Mouse (Mus musculus): ENCODE results near the gene Faf2. TPM values are rescaled to one million over a fixed set of nuclear protein-coding genes. Genes with fewer than 3 reads are reported as not detected.

Faf2 gene
- 10 to 100 TPM; 46.1 to 63.6 TPM for total RNA-seq (2021)

DNA sequence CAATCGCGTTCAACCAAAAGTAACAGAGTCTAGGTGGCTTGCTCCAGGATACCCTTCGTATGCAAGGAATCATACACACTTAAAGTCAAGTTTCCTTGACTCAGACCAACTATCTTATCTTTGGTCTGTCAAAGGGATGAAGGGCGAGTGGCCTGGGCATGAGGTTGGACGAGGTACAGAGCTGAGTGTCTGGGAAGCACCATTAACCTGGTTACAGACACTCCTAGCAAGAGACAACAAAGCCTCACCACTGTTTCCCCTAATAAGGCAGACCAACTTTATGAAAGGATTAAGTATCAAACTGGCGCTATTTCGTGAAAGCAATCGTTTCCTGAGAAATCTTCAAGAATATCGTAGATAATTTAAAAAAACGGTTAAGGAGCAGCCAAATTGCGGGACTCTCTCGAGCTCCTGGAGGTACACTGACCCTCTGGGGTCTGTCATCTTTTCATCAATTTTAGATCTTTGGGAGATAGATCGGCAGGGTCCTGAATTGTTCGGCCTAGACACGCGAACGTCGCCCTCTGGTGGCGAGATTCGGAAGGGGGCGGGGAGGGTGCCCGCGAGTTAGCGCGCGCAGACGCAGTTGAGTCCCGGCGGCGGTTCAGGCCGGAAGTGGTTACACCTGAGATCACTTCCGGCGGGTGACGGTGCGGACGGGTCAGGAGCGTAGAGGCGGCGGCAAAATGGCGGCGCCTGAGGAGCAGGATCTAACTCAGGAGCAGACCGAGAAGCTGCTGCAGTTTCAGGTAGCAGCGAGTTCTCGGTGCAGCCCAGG lies at the start of gene Faf2:
Faf2 (plus strand) TSS at position 630 of the 778 bp plus-strand sequence.
- intact Hi-C loops (cut with DNase I): loop anchor here (1.0 kb wide), 2 partner anchors 11 to 31 kb away; partner anchors contain the start of genes Higd2a and Nop16
- DNase-seq (ENCODE audit: low spot score in 2 of 2): peak; percentile 96 to 99

DNA sequence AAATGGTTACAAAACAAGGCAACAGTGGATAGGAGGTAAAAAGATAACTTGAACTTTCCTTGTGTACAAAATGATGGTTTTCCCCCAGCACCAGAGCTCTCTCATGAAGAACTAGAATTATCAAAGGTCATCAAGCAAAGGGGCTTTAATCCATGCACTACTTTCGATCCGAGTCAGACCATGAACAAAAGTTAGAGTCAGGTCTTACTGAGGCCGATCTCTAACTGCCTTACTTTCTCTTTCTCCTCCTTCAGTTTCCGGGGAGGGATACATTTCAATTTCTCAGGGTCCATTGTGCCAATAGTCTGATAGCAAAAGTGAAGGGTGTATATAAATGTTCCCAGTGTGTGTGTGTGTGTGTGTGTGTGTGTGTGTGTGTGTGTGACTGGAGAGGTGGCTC lies 49.0 kb upstream of the Faf2 start:
- intact Hi-C loops (cut with DNase I): no loop called here
- DNase-seq (ENCODE audit: low spot score in 2 of 2): no peak

DNA sequence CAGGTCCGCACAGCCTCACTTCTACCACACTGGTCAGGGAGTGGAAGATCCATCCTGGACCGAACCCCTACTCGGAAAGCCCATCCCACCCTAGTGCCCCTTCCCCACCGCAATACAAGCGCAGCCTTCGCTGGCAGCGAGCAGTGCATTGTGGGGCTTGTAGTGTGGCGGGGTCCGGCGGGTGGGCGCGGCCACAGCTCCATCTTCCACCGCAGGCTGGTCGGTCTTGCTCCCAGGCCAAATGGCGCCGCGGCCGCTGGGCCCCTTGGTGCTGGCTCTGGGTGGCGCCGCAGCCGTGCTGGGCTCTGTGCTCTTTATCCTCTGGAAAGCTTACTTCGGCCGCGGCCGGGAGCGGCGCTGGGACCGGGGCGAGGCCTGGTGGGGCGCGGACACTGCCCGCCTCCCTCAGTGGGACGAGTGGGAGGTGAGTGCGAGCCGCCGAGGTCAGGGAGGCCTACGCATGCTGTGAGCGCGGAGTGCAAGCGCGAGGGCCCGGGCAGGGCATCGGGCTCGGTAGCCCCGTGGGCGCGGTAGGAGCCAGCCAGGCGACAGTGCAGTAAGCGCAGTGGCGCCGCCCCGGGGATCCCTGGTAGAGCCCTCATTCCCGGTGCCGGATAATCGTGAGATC lies 46.6 kb upstream of the Faf2 start, which contains the start of gene Arl10:
Arl10 (plus strand) TSS at position 162 of the 628 bp plus-strand sequence.
- peak; percentile 80 for DNase-seq (ENCODE audit: low spot score in 2 of 2)
- intact Hi-C loops (cut with DNase I): no loop called here

DNA sequence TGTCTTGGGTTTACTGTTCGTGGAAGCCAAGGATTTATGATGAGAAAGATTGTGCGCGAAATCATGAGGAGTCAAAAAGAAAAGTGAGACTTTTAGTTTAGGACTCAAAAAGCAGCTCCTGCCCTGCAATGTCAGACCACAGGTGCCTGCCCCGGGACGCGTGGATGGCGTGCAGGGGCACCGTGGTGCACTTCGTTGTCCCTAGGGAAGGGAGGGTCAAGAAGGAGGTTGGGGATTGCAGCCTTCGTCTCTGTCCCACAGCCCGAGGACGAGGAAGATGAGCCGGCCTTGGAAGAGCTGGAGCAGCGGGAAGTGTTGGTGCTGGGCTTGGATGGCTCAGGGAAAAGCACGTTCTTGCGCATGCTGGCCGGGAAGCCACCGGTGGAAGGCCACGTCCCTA lies 46.1 kb upstream of the Faf2 start:
- intact Hi-C loops (cut with DNase I): no loop called here
- no peak for DNase-seq (ENCODE audit: low spot score in 2 of 2)

DNA sequence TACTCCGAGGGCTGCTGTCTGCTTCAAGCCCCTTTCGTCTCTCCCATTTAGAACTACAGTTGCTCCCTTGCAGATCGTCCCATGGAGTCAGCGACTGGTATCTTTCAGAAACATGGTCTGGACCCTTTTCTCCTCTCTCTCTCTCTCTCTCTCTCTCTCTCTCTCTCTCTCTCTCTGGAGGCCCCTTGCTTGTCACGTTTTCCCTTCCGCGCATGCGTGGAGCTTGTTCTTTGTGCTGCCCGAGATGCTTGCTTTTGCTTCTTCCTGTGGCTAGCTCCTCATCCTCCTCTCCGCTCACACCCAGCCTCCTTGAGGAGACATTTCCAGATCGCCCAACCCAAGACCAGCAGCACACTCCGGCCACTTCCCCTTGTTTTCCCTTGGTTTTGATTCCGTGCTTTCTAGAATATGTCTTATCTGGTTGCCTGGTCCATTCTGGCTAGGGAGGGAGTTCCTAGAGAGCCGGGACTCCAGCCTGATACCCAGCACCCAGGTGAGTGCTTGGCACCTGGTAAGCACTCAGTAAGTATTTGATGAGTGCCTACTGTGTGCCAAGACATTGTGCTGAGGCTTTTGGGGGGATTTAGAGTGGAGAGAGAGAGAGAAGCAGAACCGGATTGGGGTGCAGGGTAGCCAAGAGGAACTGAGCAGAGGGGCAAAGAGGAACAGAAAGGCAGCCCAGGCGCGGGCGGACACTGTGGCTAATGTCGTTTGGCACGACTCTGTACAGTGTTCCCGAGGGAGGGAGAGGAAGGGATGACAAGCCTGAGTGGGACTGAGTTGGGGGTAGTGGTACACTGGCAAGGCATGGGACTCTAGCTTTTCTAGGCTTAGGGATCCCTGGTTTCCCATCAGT lies 43.7 kb upstream of the Faf2 start:
- intact Hi-C loops (cut with DNase I): no loop called here
- DNase-seq (ENCODE audit: low spot score in 2 of 2): no peak

DNA sequence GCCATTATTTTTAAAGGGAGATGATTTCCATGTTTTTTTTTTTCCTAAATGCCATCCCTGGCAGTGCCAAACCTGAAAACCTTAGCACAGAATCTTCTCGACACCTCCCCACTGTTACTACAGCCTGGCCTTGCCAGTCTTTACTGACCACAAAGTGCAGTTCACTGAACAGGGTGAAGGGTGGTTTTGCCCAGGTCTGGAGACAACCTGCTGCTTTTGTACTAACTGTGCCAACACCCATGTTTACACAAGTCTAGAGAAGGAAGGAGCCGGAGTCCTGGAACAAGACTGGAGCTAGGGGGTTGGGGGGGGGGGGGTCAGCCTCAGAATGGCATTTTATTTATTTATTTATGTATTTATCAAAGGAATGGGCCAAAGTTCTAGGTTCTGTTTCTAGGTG lies 40.2 kb upstream of the Faf2 start:
- intact Hi-C loops (cut with DNase I): no loop called here
- DNase-seq (ENCODE audit: low spot score in 2 of 2): no peak

DNA sequence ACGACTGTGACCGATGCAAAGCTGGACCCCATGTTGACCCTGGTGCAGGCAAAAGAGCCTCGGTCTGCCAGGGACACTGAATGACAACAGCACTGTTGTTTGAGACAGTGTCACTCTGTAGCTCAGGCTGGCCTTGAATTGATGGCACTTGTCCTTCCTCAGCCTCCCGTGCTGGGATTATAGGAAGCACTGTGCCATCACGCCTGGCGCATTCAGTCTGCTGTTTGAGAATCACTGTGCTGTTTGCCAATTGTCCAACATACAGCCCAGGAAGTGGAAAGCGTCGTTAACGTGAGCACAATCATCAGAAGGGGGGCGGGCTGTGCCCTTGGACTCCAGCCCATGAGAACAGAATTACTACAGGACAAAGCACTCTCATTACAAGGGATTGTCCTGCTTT lies 39.5 kb upstream of the Faf2 start:
- DNase-seq (ENCODE audit: low spot score in 2 of 2): no peak
- intact Hi-C loops (cut with DNase I): no loop called here

DNA sequence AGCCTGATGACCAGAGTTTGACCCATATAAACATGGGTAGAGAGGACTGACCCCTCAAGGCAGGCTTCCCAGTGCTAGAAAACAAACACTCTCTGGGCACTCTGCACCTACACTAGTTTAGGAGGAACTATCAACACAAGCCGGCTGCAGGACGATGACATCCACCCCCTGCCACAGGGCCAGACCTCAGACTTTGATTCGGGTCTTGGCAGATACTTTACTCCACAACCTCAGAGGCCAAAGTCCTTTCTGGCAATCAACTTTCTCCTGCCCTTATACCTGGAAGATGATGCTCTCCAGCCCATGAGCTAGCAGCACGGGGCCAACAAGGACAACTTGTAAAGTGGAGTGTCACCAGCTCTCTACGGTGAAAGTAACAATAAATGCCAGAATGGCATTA lies 38.7 kb upstream of the Faf2 start:
- intact Hi-C loops (cut with DNase I): no loop called here
- DNase-seq (ENCODE audit: low spot score in 2 of 2): no peak

DNA sequence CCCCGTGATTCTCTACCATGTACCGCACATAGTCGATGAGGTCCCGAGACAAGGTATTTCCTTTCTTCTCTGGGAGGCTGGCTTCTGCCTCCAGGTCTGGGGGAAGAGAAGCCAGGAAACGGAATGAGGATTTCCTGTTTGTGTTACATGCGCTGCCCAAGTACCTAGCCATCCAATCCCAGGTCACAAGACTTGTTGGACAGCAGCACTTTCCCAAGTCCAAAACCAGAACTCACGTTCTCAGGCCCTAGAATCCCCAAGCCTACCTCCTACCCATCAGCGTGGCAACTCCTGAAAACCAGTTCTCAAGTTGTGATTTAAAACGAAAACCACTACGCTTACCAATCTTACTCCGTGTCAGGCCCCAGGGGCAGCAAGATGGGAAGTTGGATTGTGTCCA lies 35.8 kb upstream of the Faf2 start:
- intact Hi-C loops (cut with DNase I): no loop called here
- DNase-seq (ENCODE audit: low spot score in 2 of 2): no peak

DNA sequence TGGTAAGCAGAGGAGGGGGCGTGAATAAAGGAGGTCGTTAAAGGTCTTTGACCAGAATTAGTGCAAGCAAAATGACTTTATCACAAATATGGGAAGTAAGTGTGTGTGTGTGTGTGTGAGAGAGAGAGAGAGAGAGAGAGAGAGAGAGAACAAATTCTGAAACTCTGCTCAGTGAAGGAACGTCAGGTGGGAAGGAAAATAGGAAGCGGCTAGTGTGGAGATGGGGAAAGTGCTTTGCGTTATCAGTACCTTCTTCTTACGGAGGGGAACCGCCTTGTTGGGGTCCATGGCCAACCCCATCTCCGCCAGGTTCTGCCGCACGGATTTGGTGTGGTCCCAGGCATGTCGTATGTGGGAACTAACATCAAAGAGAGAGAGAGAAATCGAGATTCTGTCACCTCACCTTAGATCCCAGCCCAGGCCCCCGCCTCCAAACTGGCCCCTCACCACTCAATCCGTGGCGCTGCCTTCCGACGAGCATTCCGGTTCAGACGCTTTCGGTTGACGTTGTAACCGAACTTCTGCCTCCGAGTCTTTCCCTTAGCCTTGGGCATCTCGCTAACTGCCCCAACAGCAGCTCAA lies 32.1 kb upstream of the Faf2 start:
- intact Hi-C loops (cut with DNase I): no loop called here
- no peak for DNase-seq (ENCODE audit: low spot score in 2 of 2)

DNA sequence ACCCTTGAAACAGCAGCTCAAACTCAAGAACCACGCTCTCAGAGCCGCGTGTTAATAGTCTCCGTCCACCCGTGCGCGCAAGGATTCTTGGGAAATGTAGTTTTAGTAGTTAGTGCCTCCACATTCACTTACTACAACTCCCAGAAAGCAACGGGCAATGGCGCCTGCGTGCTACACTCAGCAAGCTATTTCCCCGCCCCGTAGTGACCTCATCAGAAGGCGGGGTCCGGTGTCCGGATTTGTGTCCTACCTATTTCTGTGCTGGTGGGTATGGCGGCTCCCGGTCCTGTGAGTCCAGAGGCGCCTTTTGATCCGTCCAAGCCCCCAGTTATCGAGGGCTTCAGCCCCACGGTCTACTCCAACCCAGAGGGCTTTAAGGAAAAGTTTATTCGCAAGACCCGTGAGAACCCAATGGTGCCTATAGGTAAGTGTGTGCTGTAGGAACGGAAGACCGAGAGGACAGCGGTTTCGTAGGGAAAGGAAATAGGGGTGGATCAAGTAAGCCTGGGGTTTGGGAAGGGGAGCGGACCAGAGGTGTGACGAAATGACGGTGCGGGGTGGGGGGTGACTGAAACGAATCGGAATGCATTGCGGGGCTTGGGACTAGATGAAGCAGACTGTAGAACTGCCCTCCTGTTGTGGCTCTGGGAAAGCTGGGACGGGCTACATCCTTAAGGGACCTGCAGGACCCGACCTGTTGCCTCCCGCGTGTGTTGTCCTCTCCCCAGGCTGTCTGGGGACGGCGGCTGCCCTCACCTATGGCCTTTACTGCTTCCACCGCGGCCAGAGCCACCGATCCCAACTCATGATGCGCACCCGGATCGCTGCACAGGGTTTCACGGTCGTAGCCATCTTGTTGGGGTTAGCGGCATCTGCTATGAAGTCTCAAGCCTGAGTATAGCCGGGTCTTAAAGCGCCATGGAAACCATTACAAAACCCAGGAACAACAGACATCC lies 31.3 kb upstream of the Faf2 start, which contains the start of the genes Nop16 and Higd2a:
Nop16 (minus strand) TSS at position 95 of the 956 bp plus-strand sequence.
Higd2a (plus strand) TSS at position 212 of the 956 bp plus-strand sequence.
- intact Hi-C loops (cut with DNase I): loop anchor here (1.0 kb wide), 1 partner anchor 31 kb away; the partner anchor contains the start of gene Faf2
- peak; percentile 95 to 97 for DNase-seq (ENCODE audit: low spot score in 2 of 2)

DNA sequence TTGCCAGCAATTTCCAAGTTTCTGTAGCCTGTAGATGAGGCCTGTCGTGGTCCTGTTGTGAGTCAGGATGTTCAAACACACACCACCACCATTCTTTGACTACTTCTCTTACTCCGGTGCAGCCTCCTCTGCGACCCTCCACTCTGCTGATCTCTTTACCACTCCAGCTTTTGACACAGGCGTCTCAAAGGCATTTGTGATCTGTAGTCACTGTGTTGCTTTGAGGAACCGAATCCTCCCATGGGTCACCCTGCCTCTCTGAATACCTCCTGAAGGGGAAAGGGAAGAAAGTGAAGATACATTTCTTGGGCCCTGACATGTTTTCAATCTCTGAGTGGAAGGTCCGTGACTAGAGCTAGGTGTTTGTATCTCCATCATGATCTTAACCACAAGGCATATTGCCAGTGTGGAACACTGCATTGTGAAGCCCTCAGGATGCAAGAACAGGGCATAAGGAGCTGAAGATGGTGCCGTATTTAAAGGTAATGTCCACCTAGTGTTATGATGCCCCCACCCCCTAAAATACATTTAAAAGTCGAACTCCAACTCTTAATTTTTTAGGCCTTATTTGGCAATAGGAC lies 29.7 kb upstream of the Faf2 start:
- intact Hi-C loops (cut with DNase I): no loop called here
- no peak for DNase-seq (ENCODE audit: low spot score in 2 of 2)

DNA sequence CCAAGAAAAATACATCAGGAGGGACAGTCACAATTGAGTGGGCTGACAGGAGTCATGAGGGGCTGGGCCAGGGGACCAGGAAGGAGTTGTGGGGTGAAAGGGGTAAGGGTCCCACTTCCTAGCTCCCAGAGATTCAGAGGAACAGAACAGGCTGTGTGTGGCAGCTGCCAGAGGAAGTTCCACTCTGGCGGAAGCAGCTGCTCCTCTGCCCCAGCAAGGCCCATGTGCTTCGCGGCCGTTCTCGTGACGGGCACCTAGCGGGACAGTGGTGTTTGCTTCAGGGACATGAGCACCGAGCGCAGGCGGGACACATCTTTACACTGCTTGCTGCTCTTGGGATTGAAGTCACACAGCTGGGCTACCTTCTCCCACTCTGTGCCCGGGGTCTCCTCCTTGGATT lies 28.0 kb upstream of the Faf2 start:
- DNase-seq (ENCODE audit: low spot score in 2 of 2): no peak

DNA sequence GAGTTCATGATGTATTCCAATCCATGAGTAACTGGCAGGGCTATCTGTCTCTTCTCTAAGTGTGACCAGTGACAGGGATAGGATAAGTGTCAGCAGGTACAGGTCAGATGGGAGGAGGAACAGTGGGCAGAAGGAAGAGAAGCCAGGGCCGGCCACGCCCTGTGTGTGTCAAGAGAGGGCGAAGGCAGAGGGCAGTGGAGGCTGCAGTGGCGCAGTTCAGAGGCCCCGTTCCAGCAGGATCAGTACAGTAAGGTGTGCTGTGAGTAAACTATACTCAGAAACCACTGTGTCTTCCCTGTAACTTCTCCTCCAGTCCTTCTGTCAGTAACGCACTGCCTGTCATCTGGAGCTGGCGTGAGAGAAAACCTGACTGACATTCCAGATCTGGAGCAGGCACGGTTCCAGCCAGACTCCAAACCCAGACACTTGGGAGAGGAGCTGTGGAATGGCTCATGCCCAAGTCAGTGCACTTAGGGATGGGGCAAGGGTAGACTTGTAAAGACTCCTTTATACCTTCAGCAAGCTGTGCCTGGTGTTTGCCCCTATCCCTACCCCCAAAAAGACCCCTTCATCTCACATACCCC lies 25.4 kb upstream of the Faf2 start:
- intact Hi-C loops (cut with DNase I): no loop called here
- DNase-seq (ENCODE audit: low spot score in 2 of 2): no peak

More for the DNA sequence above, 28.0 kb upstream of the Faf2 start:
- intact Hi-C loops (cut with DNase I): no loop called here

DNA sequence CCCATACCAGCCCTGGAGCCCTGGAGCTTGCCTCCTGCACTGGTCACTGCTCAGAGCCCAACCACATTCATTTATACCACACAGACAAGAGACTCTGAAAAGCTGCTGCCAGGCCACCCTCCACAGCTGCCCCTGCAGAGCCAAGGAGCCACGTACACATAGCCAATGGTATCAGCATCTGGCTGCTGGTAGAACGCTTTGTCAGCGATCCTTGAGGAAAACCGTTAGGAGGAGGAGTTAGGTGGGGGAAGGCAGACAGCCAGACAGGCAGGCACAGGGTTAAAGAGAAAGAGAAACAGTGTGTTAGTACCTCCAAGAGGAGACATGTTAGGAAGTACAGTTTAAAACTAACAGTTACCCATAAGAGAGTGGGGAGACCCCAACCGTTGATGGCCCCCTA lies 24.7 kb upstream of the Faf2 start:
- intact Hi-C loops (cut with DNase I): no loop called here
- DNase-seq (ENCODE audit: low spot score in 2 of 2): no peak

DNA sequence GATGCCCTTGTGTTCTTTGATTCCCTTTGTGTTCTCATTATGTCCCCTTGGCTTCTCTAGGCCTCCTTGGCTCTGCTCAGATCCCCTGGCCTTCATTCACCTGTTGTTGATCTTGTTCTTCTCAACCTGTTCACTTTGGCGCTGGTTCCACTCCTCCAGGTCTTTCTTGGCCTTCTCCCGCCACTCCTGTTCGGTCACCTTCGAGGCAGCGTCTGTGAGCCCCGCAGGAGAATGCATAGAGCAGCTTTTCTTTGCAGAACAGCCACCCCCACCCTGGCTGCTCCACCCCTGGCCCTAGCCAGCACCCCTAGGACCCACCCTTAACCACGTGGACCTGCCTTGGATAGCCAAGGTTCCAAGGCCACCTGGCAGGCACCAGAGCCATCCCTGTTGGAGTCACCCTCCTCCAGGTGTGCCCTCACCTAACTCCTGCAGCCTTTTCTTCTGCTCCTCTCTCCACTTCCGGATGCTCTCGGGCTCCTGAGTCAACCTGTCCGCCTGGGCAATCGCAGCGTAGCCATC lies 22.9 kb upstream of the Faf2 start:
- intact Hi-C loops (cut with DNase I): no loop called here

DNA sequence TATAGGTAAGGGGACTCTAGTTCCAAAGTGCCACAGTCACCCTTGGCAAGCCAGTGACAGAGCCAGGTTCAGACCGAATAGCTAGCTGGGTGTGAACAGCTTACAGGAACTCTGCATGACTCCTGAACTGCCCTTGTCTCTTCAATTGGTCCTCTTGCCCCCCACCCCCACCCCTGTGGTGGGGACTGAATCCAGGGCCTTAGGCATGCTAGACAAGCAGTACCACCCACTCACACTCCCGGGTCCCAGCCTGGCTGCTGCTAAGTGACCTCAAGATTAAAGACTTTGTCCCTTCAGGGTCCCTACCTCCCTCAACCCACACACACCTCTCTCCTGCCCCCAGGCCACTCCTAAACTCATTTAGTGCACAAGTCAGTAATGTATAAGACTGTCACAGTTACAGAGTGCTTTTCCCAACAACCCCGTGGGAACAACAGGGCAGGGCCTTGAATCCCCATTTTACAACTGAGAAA lies 18.9 kb upstream of the Faf2 start:
- intact Hi-C loops (cut with DNase I): no loop called here
- no peak for DNase-seq (ENCODE audit: low spot score in 2 of 2)

More for the DNA sequence above, 22.9 kb upstream of the Faf2 start:
- DNase-seq (ENCODE audit: low spot score in 2 of 2): no peak

DNA sequence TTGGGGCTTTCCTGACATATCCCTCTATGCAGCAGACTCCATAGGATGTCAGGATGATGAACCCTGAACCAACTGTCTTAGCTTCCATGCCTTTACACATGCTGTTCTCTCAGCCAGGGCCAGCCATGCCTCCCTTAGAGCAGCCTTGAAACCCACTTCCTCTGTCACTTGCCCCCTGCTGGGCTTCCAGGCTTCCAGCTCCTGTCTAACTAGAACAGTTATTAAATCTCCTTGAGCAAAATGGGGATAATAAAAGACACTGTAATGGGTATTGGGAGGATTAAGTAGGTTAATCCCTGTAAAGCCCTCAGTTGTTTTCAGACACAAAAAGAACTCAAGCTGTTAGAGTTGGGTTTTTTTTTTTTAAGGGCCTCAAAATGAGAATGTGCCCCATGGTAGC lies 18.1 kb upstream of the Faf2 start:
- DNase-seq (ENCODE audit: low spot score in 2 of 2): no peak

More for the DNA sequence above, 18.1 kb upstream of the Faf2 start:
- intact Hi-C loops (cut with DNase I): no loop called here

Measured in left cerebral cortex, postnatal 36 days (tissue).